Mouse (Mus musculus) stomach, postnatal 0 days (tissue): ENCODE measurements around the gene Smpd3. TPM values are rescaled to one million over a fixed set of nuclear protein-coding genes. Genes with fewer than 3 reads are reported as not detected.

Experiments used
- ATAC-seq: fragments of 200-750 bp; cut with Nextera tagmentation; 2 replicates; pipeline ENCODE4 v1.8.0; 2017; ENCODE audit not compliant: low FRiP score, low TSS enrichment
- DNase-seq: peaks from one replicate; pipeline ENCODE4 v3.0.0-alpha.2; 2016; ENCODE audit warnings: low spot score
- H3K27ac ChIP-seq: fragments of 300-500 bp; sonication (generic); replicated peaks from 2 replicates; pipeline ENCODE4 v1.5.1; 2014; ENCODE audit warnings: mild to moderate bottlenecking, control low read depth
- H3K27me3 ChIP-seq: fragments of 300-500 bp; sonication (generic); 2 replicates; pipeline ENCODE4 v1.6.1; 2014; ENCODE audit warnings: low read length; ENCODE audit not compliant: control insufficient read depth, insufficient read depth
- H3K36me3 ChIP-seq: fragments of 300-500 bp; sonication (generic); 2 replicates; pipeline ENCODE4 v1.6.1; 2014; ENCODE audit warnings: low read length, mixed read lengths; ENCODE audit not compliant: control insufficient read depth, insufficient read depth
- H3K4me1 ChIP-seq: fragments of 300-500 bp; sonication (generic); replicated peaks from 2 replicates; pipeline ENCODE4 v1.6.1; 2014; ENCODE audit warnings: antibody characterized with exemption; ENCODE audit not compliant: control insufficient read depth, insufficient read depth
- H3K4me2 ChIP-seq: fragments of 300-500 bp; sonication (generic); replicated peaks from 2 replicates; pipeline ENCODE4 v1.6.1; 2014; ENCODE audit warnings: low read depth, mild to moderate bottlenecking, control low read depth, moderate library complexity
- H3K4me3 ChIP-seq: fragments of 300-500 bp; sonication (generic); 2 replicates; pipeline ENCODE4 v1.5.1; 2014; ENCODE audit warnings: low read depth, low read length, control low read depth
- H3K9ac ChIP-seq: fragments of 300-500 bp; sonication (generic); 2 replicates; pipeline ENCODE4 v1.6.1; 2014; ENCODE audit warnings: mild to moderate bottlenecking, low read length, control low read depth, mixed read lengths
- H3K9me3 ChIP-seq: fragments of 300-500 bp; sonication (generic); 2 replicates; pipeline ENCODE4 v1.6.1; 2016; ENCODE audit warnings: low read length; ENCODE audit not compliant: control insufficient read depth
- CTCF ChIP-seq: IDR thresholded peaks from 2 replicates; pipeline ENCODE4 v1.5.1; 2016; ENCODE audit warnings: antibody characterized with exemption, low read depth, mild to moderate bottlenecking, moderate library complexity
- EP300 ChIP-seq: optimal IDR thresholded peaks from 2 replicates; pipeline ENCODE3; 2016; ENCODE audit warnings: antibody characterized with exemption
- WGBS: fragments of 180-500 bp; shearing (Covaris S2); extraction: QIAGEN DNeasy Blood & Tissue Kit; methylation state at CpG from one replicate; pipeline ENCODE4 v1.1.7; 2014; 5-methylcytosine and 5-hydroxymethylcytosine counted together
- polyA plus RNA-seq: library from polyadenylated mRNA; unstranded; fragments of >200 nt; fragmentation: Nextera tagmentation; extraction: Ambion mirVana; gene quantifications from 2 replicates; pipeline ENCODE4 v1.2.1, GENCODE M21; 2015

Gene Smpd3
- polyA plus RNA-seq, 1 experiment from 2014 or later: 47.7 TPM

DNA sequence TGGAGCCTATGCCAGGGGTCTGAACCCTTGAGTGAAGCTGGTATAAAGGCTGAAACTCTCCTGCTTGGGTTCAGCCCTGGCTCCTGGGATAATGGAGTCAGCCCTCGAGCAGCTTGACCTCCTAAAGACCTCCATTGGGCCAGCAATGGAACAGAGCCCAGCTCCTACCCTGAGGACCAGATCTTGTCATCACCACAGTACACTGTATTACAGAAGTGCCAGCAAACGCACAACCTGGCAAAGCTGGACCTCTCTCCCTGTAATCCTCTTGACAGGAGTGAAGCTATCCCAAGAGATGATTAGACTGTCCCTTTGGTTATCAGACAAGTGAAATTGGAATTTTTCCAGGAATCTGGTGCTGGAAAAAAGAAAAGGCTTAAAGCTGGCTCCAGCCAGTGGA, 13.3 kb upstream of the Smpd3 start:
- Histone ChIP-seq H3K4me2 (no peak overlapping the region), H3K4me1 (no peaks in the 10 kb centered on the region), H3K4me3 (no peak overlapping the region), H3K36me3 (no peaks in the 10 kb centered on the region), H3K9me3 (no peaks in the 10 kb centered on the region), H3K27me3 (no peaks in the 10 kb centered on the region), H3K9ac (no peak overlapping the region), H3K27ac (no peak overlapping the region)
- DNase-seq: no peak
- no peak for ATAC-seq
- WGBS: 73% methylated on average over 2 of the region's 2 CpGs
- TF ChIP-seq EP300 (no peak), CTCF (no peak)

DNA sequence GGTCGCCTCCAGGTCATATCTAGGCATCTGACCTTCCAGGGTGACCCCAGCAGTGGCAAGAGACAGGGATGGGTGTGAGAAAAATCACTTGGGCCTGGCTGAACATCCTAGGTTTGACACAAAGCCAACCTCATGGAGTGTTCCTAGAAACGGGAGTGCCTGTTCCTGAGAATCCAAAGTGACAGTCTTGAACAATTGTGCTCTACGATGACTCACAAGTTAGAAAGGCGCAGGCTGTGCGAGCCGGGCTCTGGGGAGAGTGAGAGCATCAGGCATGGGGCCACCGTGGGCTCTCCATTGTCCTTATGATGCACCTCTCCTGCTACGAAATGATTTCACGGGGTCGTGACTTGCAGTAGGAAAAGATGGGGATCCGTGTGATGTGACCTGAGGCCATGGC, 11.6 kb upstream of the Smpd3 start:
- no peak overlapping the region for H3K4me3 ChIP-seq
- TF ChIP-seq EP300 (no peak), CTCF (no peak)
- no peak overlapping the region for H3K9ac ChIP-seq
- no peaks in the 10 kb centered on the region for H3K36me3 ChIP-seq
- H3K9me3 ChIP-seq: no peaks in the 10 kb centered on the region
- DNase-seq (peak; percentile 34), ATAC-seq (peak; percentile 77)
- WGBS: 44% methylated on average over 11 of the region's 11 CpGs
- no peaks in the 10 kb centered on the region for H3K27me3 ChIP-seq
- no peaks in the 10 kb centered on the region for H3K4me1 ChIP-seq
- H3K27ac ChIP-seq: no peak overlapping the region
- no peak overlapping the region for H3K4me2 ChIP-seq

DNA sequence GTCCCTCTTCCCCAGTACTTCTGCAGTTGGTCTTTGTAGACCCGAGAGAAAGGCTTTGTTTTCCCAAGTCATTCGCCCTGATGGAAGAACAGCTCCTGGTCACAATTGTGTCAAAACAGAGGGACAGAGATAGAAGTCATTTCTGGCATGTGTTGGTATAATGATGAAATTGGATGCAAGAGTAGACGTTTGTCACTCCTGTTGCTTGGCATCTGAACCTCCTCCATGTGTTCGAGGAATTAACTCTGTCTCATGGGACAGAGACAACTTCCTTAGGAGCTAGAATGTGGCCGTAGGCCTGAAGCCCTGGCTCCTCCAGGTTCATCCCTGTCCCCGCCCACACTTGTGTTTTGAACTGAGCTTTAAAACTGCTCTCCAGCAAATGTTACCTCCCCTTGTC, 8.3 kb upstream of the Smpd3 start:
- no peak for ATAC-seq
- Histone ChIP-seq H3K4me3 (no peak overlapping the region), H3K4me1 (no peaks in the 10 kb centered on the region), H3K27ac (no peak overlapping the region), H3K9me3 (no peaks in the 10 kb centered on the region), H3K4me2 (no peak overlapping the region), H3K36me3 (no peaks in the 10 kb centered on the region), H3K27me3 (no peaks in the 10 kb centered on the region), H3K9ac (no peak overlapping the region)
- TF ChIP-seq CTCF (no peak), EP300 (no peak)
- no peak for DNase-seq
- 71% methylated on average over 6 of the region's 6 CpGs for WGBS

DNA sequence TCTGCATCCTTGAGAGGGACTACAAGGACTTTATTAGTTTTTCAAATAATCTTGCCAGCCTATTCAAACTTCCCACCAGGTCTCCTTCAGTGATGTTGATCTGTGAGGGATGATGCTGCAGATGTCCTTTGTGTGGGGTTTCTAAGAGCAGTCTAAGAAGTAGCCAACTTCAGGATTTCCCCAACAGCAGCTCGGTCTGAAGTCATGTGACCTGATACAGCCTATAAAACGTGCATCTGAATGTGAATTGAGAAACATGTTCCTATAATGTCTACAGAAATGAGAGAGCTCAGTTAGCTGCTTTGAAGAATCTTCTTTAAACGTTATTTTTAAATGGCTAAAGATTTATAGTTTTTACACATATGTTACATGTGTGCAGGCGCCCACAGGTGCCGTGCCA, 5.7 kb upstream of the Smpd3 start:
- DNase-seq: no peak
- Histone ChIP-seq H3K4me1 (no peaks in the 10 kb centered on the region), H3K9me3 (no peaks in the 10 kb centered on the region), H3K9ac (no peak overlapping the region), H3K27ac (no peak overlapping the region), H3K36me3 (no peaks in the 10 kb centered on the region), H3K4me3 (no peak overlapping the region), H3K27me3 (no peaks in the 10 kb centered on the region), H3K4me2 (no peak overlapping the region)
- WGBS: 60% methylated on average over 5 of the region's 5 CpGs
- TF ChIP-seq EP300: no peak
- no peak for TF ChIP-seq CTCF
- ATAC-seq: no peak

DNA sequence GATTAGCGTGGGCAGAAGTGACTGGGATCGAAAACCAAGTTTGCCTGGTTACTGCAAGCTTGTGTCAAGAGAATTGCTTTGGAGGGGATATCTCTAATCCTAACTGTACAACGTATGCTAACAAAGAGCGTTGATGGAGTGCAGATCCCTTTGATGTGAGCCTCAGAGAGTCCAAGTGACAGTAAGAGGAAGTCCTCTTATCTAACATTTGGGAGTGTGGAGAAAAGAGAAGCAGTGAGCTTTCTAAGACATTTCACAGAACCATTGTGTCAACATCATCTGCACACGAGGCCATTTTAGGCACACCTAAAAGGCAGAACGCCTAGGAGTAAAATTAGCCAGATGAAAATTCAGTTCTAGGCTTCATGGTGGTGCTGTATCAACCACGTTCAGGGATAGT, 5.0 kb upstream of the Smpd3 start:
- H3K4me1 ChIP-seq: no peaks in the 10 kb centered on the region
- ATAC-seq (no peak), DNase-seq (no peak)
- H3K4me2 ChIP-seq: no peak overlapping the region
- H3K36me3 ChIP-seq: no peaks in the 10 kb centered on the region
- WGBS: 41% methylated on average over 7 of the region's 7 CpGs
- H3K4me3 ChIP-seq: no peak overlapping the region
- H3K27me3 ChIP-seq: no peaks in the 10 kb centered on the region
- H3K9me3 ChIP-seq: no peaks in the 10 kb centered on the region
- H3K27ac ChIP-seq: no peak overlapping the region
- no peak overlapping the region for H3K9ac ChIP-seq
- TF ChIP-seq EP300 (no peak), CTCF (no peak)

DNA sequence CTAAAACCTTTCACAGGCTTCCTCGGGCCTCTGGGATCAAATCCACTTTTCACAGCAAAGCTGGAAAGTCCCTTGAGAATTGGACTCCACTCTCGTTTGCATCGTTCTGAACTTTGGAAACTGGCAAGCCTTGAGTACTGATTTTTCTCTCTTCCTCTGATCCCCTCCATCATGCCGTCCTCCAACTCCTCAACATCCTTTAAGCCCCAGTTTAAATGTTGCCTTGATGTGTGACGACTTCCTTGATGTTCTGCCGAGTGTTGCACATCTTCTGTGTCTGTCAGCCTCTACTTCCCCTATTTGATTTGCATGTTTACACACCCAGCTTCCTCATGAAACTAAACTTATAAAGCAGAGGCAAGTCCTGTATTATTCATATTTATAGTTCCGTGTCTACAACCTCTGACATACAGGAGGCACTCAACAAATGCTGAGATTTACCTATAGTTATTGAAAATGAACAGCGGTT, 987 bp upstream of the Smpd3 start:
- WGBS: 27% methylated on average over 8 of the region's 8 CpGs
- Histone ChIP-seq H3K27me3 (no peaks in the 10 kb centered on the region), H3K36me3 (no peaks in the 10 kb centered on the region), H3K9ac (no peak overlapping the region), H3K4me1 (no peaks in the 10 kb centered on the region), H3K4me2 (peak overlapping the region; percentile 53), H3K4me3 (peak overlapping the region; percentile 45), H3K9me3 (no peaks in the 10 kb centered on the region), H3K27ac (no peak overlapping the region)
- no peak for TF ChIP-seq CTCF
- ATAC-seq (no peak), DNase-seq (no peak)
